Mouse (Mus musculus) stomach, postnatal 0 days (tissue): ENCODE data around the gene Gm10309.

Source experiments
- CTCF ChIP-seq: IDR thresholded peaks from 2 replicates; pipeline ENCODE4 v1.5.1; 2016; ENCODE audit warnings: antibody characterized with exemption, low read depth, mild to moderate bottlenecking, moderate library complexity
- EP300 ChIP-seq: optimal IDR thresholded peaks from 2 replicates; pipeline ENCODE3; 2016; ENCODE audit warnings: antibody characterized with exemption

DNA sequence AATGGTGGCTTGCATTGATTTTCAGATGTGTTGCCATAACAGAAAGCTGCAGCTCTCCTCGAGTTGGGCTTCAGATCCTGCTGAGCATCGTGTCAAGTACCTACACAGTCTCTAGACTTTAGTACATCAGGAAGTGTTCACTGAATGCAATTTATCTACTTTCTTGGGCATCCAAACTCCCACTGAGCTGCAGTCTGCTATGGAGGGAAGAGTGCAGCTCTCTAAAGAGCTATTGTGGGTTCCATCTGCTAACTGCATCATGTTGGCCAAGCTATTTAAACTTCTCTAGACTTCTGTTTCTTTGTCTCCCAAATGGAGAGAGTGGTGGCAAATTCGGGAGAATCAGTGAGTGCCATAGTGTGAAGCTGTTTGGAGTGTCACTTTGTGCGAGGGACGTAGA is 11.6 kb upstream of the Gm10309 start:
- TF ChIP-seq CTCF (no peak), EP300 (no peak)
